Mouse (Mus musculus): ENCODE data around the gene Luc7l2. TPM values are rescaled to one million over a fixed set of nuclear protein-coding genes. Genes with fewer than 3 reads are reported as not detected.
"Not testable (repeated sequence)": the region's sequence is repeated elsewhere in the genome, so short reads cannot be mapped to it uniquely, and the experiment has no call there.

Gene Luc7l2
- 100 to 1,000 TPM in 2 of 3 experiments, 10 to 100 TPM in 1; 77.5 to 211 (median 151) TPM for polyA plus RNA-seq (2017; shearing (Covaris generic))

- peak; percentile 78 for ATAC-seq
Measured at GRCm38 (mm10) chr6:38551062-38551988, at the start of gene Luc7l2. Luc7l2 (plus strand) TSS chr6:38551334.

- ATAC-seq = no peak
Measured at GRCm38 (mm10) chr6:38512096-38512495, 39.0 kb upstream of the Luc7l2 start.

- ATAC-seq = peak; percentile 71
Measured at GRCm38 (mm10) chr6:38512830-38513229, 38.3 kb upstream of the Luc7l2 start.

GRCm38 (mm10) chr6:38515201-38515600 is 35.9 kb upstream of the Luc7l2 start:
- no peak for ATAC-seq

GRCm38 (mm10) chr6:38523851-38524250 is 27.3 kb upstream of the Luc7l2 start:
- ATAC-seq = no peak

GRCm38 (mm10) chr6:38531211-38531820 is 19.8 kb upstream of the Luc7l2 start:
- ATAC-seq = no peak

GRCm38 (mm10) chr6:38532500-38533420 is 18.4 kb upstream of the Luc7l2 start:
- ATAC-seq = no peak

- peak; percentile 86 for ATAC-seq
Measured at GRCm38 (mm10) chr6:38533428-38534405, 17.4 kb upstream of the Luc7l2 start, which contains the start of gene Fmc1. Fmc1 (plus strand) TSS chr6:38533502.

GRCm38 (mm10) chr6:38534640-38535365 is 16.3 kb upstream of the Luc7l2 start:
- ATAC-seq = peak; percentile 56

- no peak for ATAC-seq
Measured at GRCm38 (mm10) chr6:38535366-38535690, 15.8 kb upstream of the Luc7l2 start.

GRCm38 (mm10) chr6:38535788-38536187 is 15.3 kb upstream of the Luc7l2 start:
- ATAC-seq = no peak

GRCm38 (mm10) chr6:38544141-38544540 is 7.0 kb upstream of the Luc7l2 start:
- not testable (repeated sequence) for ATAC-seq

- ATAC-seq = not testable (repeated sequence)
Measured at GRCm38 (mm10) chr6:38547005-38547404, 4.1 kb upstream of the Luc7l2 start.

- no peak for ATAC-seq
Measured at GRCm38 (mm10) chr6:38547707-38548106, 3.4 kb upstream of the Luc7l2 start.

GRCm38 (mm10) chr6:38548595-38548994 is 2.5 kb upstream of the Luc7l2 start:
- ATAC-seq = not testable (repeated sequence)

- ATAC-seq = not testable (repeated sequence)
Measured at GRCm38 (mm10) chr6:38549840-38550239, 1.3 kb upstream of the Luc7l2 start.

GRCm38 (mm10) chr6:38550250-38551061 is 678 bp upstream of the Luc7l2 start:
- ATAC-seq = peak; percentile 10

GRCm38 (mm10) chr6:38551989-38552635 is 978 bp downstream of the Luc7l2 start:
- ATAC-seq = peak; percentile 78

- no peak for ATAC-seq
Measured at GRCm38 (mm10) chr6:38552636-38553000, 1.5 kb downstream of the Luc7l2 start.
